Mouse (Mus musculus) spleen, adult 18-20 months (tissue): ENCODE results near the gene Angel2.

Source experiments
- DNase-seq, 2 experiments: peaks; one replicate each; pipeline ENCODE4 v3.0.0; 2022; ENCODE audit warnings: mixed read lengths in 2 of 2

Gene Angel2

DNA sequence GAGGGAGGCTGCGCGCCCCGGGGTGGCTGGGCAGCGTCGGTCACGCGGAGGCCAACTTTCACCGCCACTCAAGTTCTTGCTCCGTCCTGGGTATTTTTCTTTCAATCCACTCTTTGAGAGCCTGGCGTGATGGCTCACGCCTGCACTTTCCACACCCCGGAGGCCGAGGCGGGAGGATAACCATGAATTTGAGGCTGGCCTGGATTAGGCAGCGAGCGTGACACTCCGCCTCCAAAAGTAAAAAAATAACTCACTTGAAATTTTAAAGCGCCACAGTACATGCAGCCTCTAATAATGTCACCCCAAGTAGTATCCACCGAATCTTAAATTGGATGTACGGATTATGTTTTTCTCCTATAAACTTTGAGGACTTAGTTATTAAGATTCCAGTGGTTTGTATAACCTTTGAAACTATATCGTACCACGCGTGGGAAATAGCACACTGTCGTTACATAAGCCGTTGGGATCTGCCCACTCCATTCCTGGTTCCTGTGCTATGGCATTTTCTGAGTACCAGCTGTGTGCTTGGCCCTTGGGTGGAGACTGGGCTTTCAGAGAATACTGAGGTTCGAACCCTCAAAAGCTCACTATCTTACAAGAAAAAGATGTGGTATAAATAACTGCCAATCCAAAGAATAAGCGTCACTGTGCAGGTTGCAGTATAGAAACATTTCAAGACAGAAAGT lies 4.2 kb downstream of the Angel2 start:
- no peak for DNase-seq

GRCm38 (mm10) chr1:190930181-190930580 lies 5.3 kb downstream of the Angel2 start:
- no peak for DNase-seq

DNA sequence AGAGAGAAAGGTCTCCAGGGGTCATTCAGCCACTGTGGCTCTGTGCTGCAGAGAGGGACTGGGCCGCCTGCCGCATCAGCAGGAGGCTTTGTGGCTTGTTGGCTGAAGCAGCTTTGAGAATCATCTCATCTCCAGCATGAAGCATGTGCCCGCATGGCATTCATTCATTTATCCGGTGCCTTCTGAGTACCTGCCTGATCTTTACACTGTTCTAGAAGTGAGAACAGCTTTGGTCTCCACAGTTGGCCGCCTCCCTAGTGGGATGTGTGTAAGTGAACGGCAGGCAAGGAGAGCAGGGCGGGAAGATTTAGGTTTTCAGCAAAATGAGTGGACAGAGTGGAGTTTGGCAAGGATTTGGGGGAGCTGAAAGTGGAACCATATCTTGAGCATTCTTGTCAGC lies 14.9 kb downstream of the Angel2 start:
- DNase-seq = no peak

GRCm38 (mm10) chr1:190944109-190944760 lies 19.3 kb downstream of the Angel2 start:
- DNase-seq = peak; percentile 38 to 67

GRCm38 (mm10) chr1:190947986-190948385 lies 23.1 kb downstream of the Angel2 start:
- no peak for DNase-seq

DNA sequence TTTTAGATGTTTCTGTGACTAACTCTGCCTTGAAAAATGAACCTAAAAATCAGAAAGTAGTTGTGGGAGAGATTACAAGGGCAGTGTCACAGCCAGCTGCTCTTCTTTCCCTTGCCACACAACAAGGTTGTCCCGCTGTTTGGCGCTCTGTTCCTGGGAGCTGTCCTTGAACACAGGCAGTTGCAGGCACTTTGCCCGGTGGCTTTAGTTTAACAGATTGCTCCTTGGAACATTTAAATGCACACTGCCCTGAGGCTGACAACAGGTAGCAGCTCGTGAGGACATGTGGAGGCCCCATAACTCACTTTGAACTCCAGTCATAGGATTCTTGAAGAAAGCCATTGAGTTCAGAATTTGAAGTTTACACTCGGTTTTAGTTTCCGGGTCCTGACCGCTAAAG lies 23.5 kb downstream of the Angel2 start:
- no peak for DNase-seq

DNA sequence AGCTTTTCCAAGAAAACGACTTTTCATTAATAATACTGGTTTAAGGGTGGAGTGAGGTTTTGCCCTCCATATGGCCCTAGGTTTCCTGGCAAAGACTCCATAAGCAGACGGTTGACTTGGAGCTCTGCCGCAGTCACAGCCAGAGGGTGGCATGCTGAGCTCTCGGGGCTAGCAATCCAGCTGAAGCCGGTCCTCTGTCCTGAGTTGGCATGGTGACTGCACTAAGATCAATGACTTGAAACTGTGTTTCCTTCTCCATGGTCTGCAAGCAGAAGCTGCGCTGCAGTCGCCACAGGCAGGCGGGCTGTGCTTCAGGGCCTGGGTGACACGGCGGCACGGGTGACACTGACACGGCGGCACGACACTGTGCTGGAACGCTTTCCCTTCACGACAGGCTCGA lies 23.9 kb downstream of the Angel2 start:
- no peak for DNase-seq

GRCm38 (mm10) chr1:190951014-190951413 lies 26.1 kb downstream of the Angel2 start:
- DNase-seq = no peak

GRCm38 (mm10) chr1:190953009-190953408 lies 28.1 kb downstream of the Angel2 start:
- DNase-seq = no peak

GRCm38 (mm10) chr1:190958821-190959220 lies 33.9 kb downstream of the Angel2 start:
- no peak for DNase-seq

GRCm38 (mm10) chr1:190962760-190963159 lies 37.8 kb downstream of the Angel2 start:
- DNase-seq = no peak

DNA sequence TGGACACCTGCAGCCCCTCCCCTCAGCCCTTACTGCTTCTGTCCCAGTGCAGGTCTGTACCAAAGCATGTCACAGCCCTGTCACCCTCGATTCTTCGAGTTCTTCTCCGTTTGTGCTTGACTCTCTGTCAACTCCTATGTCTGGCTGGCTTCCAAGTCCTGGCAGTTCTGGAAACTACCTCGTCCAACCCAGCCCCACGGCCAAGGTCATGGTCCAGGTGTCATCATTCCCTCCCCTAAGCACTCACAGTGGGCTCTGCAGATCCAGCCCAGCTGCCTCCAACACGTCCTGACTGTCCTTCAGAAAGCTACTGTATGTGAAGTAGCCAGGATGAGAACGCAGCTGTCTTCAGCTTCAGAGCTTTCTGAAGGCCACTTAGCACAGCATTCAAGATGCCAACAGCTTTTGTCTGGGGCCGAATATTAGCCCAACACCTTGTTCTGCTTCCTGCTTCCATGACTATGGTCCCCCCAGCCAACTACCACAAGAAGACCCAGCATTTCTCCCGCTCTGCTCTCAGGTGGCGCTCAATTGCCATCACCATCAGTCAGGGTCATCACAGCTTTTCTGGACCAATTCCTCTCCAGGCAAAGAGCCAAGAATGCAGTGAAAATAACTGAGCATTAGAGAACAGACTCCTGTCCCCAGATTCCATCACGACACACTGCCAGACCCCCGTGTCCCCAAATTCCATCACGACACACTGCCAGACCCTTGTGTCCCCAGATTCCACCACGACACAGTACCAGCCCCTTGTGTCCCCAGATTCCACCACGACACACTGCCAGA lies 40.3 kb downstream of the Angel2 start:
- DNase-seq = no peak

GRCm38 (mm10) chr1:190968010-190968409 lies 43.1 kb downstream of the Angel2 start:
- DNase-seq = no peak

- no peak for DNase-seq
Measured at GRCm38 (mm10) chr1:190971708-190972610, 47.0 kb downstream of the Angel2 start.

- no peak for DNase-seq
Measured at GRCm38 (mm10) chr1:190972612-190973192, 47.8 kb downstream of the Angel2 start.

GRCm38 (mm10) chr1:190974191-190974590 lies 49.3 kb downstream of the Angel2 start:
- no peak for DNase-seq

DNA sequence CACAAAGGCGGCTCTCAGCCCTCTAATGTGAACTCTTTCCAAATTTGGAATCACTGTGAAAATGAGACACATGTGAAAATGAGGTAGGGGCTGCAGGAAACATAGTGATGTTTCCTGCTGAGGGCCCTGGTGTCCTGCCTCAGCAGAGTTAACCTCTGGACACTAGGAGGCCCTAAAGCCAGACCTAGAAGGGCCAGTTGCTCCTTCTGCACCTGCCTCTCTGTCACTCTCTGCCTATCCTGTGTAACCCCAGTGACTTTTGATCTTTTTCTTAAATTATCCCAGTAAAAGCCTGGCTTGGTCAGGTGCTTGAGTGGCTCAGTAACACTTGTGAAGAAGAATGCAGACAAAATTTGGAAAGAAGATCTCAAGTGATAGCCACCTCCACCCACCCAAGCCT lies 49.9 kb downstream of the Angel2 start:
- DNase-seq = no peak

GRCm38 (mm10) chr1:190976887-190977573 lies 52.1 kb downstream of the Angel2 start:
- no peak for DNase-seq

DNA sequence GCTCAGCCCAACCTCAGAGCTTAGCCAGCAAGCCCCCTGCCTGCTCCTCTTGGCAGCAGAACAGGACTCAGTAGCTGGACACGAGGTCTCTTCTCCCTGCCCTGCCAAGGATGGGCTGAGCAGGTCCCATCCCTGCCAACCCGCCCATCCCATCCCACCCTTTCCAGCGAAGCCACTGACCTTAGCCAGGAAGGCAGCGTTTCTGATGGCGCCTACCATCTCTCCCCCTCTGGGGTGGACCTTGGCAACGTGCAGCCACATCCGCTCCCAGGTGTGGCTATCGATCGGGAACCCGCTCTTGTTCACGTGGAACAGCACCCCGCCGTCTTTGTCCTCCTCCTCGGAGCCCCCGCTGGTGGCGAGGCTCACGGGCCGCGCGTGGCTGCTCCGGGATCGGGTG lies 53.1 kb downstream of the Angel2 start:
- DNase-seq = no peak

- DNase-seq = peak in 1 of 2 experiments; percentile 16
Measured at GRCm38 (mm10) chr1:190978511-190979073, 53.7 kb downstream of the Angel2 start.

DNA sequence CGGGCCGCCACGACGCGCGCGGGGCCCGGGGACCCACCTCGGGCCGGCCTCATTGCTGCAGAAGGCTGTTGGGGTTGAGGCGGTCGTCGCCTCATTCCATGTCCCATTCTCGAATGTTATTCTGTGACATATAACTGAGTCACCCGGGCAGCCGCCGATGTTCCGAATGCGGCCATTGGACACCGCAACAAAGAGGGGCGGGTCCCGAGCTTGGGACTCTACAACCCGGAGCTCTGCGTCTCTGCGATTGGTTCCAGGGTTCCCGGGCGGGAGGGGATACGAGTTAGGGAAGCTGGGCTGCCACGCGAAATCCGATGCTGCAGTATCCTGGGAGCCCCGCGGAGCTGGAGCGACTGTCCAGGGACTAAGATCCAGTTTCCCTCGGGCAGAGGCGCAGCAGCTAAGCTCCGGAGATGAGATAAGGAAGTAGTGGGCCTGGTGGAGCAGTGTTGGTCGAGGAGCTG lies 54.2 kb downstream of the Angel2 start, which contains the start of gene Vash2:
Gene Vash2, minus strand, starts transcription at position 197 of the 464 bp plus-strand sequence.
- peak; percentile 12 to 44 for DNase-seq
